Mouse (Mus musculus) spleen, postnatal 36 days (tissue): ENCODE data around the gene Meox2.
"Not testable (repeated sequence)": the region's sequence is repeated elsewhere in the genome, so short reads cannot be mapped to it uniquely, and the experiment has no call there.

Experiments
- DNase-seq, 2 experiments: peaks; one replicate each; pipeline ENCODE4 v3.0.0; 2022; ENCODE audit warnings: low spot score in 2 of 2, mixed read lengths in 1 of 2

Gene Meox2

GRCm38 (mm10) chr12:37108390-37108738 lies at the start of gene Meox2:
Gene Meox2, plus strand, starts transcription at chr12:37108540.
- DNase-seq: no peak

GRCm38 (mm10) chr12:37072636-37073035 lies 35.7 kb upstream of the Meox2 start:
- no peak for DNase-seq

GRCm38 (mm10) chr12:37077308-37077707 lies 31.0 kb upstream of the Meox2 start:
- no peak for DNase-seq

- DNase-seq: not testable (repeated sequence)
These were observed 28.3 kb upstream of the Meox2 start for GRCm38 (mm10) chr12:37080005-37080404.

- no peak for DNase-seq
These were observed 1.8 kb upstream of the Meox2 start for GRCm38 (mm10) chr12:37106541-37106940.

GRCm38 (mm10) chr12:37107150-37107549 lies 1.2 kb upstream of the Meox2 start:
- no peak for DNase-seq

GRCm38 (mm10) chr12:37107713-37108389 lies 489 bp upstream of the Meox2 start:
- no peak for DNase-seq

GRCm38 (mm10) chr12:37108819-37109473 lies 606 bp downstream of the Meox2 start:
- DNase-seq: no peak

- no peak for DNase-seq
These were observed 1.2 kb downstream of the Meox2 start for GRCm38 (mm10) chr12:37109474-37110012.

- no peak for DNase-seq
These were observed 2.6 kb downstream of the Meox2 start for GRCm38 (mm10) chr12:37110977-37111376.

GRCm38 (mm10) chr12:37119246-37119645 lies 10.9 kb downstream of the Meox2 start:
- DNase-seq: no peak

GRCm38 (mm10) chr12:37123763-37124162 lies 15.4 kb downstream of the Meox2 start:
- no peak for DNase-seq

GRCm38 (mm10) chr12:37142080-37142703 lies 33.9 kb downstream of the Meox2 start:
- DNase-seq: no peak

- no peak for DNase-seq
These were observed 35.5 kb downstream of the Meox2 start for GRCm38 (mm10) chr12:37143879-37144278.

- no peak for DNase-seq
These were observed 59.4 kb downstream of the Meox2 start for GRCm38 (mm10) chr12:37167742-37168141.

- DNase-seq: no peak
These were observed 65.0 kb downstream of the Meox2 start for GRCm38 (mm10) chr12:37173324-37173723.

- no peak for DNase-seq
These were observed 75.3 kb downstream of the Meox2 start for GRCm38 (mm10) chr12:37183689-37184088.

GRCm38 (mm10) chr12:37188940-37189488 lies 80.7 kb downstream of the Meox2 start:
- DNase-seq: no peak
